Mouse (Mus musculus) right cerebral cortex, postnatal 10 days (tissue): ENCODE measurements around the gene Smyd3.

Source experiments
- DNase-seq, 2 experiments: peaks; one replicate each; pipeline ENCODE4 v3.0.0; 2021; ENCODE audit warnings: low spot score in 2 of 2

The Smyd3 gene

DNA sequence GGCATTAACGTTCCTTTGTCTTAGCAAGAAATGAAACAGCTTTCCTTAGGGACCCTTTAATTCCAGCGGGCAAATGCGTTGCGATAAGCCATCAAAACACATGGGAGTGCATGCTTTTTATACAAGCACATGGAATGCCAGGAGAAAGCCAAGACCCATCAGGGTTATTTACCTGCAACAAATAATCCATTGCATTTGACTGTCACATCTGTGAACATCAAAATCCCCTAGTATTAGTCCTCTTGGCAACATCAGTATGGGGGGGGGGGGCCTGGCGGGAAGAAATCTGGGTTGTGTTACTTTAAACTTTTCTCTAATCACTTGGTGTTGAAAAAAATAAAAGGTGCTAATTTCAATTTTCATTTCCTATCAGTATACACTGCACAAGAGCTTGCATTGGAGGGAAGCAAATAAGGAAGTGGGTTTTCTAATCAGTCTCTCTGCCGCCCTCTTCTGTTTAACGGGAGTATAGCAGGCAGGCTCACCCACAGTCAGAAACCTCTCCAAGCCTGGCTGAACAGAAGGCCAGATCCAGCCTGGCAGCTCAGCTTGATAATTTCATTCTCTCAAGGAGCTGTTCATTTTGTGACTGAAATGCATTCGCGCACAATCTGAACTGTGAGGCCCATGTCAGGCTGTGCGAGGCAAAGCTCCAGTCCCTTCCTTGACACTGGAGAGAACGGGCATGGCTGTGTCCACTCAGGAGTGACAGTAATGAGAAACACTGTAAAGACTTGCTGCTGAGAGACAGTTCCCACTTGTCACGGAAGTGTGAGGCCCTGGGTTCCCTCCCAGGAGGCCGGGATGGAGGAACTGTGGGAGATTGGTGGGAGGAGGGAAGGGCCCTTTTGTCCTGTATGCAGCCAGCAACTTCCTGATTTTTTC lies 285.8 kb downstream of the Smyd3 start:
- peak; percentile 81 to 85 for DNase-seq

DNA sequence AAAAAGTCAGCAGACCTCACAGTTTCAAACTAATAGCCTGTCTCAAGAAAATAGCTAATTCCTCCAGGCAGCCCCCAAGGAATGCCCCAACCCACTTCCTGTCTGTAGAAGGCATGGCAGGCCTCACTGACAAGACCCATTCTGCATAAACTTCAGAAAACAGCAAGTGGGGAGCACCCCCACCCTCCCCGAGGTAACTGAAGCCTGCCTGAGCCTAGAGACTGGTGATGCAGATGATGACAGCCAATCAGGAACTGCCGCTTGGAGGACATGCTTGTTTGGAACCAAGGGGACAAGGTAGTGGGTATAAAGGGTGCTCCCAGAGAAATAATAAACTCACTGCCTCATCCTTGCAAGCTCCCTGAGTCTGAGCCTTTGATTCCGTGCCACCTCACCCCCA lies 288.3 kb downstream of the Smyd3 start:
- DNase-seq = no peak

DNA sequence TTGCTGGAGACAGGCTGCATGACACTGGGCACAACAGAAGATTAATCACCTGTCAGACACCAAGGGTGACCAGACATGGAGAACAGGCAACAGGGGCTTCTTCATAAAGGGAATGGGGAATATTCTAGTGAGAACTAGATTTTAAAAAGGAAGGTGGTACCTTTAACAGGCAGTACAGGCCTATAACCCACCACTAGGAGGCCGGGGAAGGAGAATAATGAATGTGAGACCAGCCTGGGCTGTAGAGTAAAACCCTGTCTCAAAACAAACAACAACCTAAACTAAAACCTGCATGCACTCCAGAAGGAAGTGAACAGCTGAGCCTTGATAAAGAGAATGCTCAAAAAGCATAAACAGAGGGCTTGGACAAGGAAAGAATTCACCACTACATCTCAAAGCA lies 297.6 kb downstream of the Smyd3 start:
- DNase-seq = no peak

DNA sequence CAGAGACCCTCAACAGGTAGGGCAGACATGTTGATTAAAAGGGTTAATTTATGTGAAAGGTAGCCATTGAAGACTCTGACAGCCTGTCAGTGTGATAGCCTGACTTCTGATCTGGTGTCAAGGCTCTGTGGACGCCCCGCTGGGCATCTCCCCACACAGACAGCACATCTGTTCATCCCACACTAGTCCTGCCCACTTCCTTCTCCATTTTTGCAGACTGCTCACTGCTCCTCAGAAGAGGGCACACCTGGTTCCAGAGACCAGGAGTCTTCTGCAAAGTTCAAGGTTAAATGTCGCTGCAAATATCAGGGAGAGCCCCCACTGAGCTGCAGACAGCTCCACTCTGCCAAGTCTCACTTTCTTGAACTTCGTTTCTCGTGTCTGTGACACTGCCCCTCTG lies 299.8 kb downstream of the Smyd3 start:
- DNase-seq = no peak

DNA sequence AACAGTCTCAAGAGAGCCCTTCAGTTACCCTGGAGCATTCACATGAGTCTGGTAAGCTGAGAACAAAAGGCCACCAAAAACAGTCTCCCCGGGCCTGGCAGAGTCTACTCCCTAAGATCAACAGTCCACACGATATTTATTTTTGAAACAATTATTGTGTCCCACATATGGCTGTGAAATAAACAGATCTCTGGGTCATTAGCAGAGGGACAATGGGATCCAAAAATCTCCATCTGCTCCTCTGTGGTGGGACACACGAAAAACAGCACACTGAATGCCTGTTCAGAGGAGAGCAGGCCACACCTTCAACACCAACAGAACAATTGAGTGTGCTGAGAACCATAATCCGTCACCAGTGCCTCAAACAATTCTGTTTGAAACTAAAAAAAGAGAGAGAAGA lies 300.8 kb downstream of the Smyd3 start:
- no peak for DNase-seq

DNA sequence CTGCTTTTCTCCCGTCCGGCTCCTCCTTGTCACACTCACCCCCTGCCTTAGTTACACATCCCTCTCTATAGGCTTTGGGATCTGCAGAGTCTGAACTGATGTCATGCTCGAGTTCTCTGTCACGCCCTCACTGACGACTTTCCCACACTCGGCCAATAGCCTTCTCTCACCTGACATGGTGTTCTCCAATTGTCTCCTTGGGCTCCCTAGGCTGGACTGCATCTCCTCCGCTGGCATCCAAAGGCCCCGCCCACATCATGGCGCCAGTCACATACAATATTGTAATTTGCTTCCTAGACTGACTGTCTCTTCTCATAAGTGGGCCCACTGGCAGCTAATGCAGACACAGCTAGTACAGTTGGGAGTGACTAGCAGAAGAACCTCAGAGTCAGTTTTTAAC lies 304.5 kb downstream of the Smyd3 start:
- DNase-seq = no peak

DNA sequence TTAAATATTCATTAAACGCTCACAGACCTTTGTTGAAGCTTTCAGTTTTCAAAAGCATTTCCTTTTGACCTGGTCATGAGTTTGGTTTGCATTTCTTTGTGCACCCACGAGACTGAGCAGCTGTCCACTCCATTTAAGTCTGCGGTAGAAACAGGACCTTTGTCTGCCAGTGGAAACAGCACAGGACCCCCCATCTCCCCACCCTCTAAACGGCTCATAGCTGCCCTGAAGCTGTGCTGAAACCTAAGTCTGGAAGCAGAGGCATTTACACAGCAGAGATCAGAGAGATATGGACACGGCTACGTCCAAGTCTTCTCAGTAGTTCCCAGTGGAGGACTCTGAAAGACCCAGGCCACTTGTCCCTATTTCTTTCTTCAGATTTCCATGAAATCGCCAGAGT lies 305.5 kb downstream of the Smyd3 start:
- no peak for DNase-seq

DNA sequence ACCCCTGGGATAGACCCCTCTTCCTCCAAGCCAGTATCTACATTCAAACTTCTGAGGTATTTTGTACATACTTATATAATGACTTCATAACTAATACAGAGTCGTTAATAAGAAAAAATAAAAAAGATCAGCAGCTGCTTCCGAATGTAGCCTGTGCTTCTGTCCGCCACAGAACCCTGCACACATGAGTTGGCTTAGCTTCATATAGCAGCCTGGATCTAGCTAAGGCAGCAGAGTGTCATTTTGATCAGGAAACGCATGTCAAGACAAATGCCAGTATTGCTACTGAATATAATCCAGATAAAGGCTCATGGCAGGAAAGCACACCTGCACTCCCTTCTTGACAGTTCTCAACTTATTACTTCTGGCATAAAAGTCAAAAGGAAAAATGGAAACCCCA lies 306.5 kb downstream of the Smyd3 start:
- DNase-seq = no peak

DNA sequence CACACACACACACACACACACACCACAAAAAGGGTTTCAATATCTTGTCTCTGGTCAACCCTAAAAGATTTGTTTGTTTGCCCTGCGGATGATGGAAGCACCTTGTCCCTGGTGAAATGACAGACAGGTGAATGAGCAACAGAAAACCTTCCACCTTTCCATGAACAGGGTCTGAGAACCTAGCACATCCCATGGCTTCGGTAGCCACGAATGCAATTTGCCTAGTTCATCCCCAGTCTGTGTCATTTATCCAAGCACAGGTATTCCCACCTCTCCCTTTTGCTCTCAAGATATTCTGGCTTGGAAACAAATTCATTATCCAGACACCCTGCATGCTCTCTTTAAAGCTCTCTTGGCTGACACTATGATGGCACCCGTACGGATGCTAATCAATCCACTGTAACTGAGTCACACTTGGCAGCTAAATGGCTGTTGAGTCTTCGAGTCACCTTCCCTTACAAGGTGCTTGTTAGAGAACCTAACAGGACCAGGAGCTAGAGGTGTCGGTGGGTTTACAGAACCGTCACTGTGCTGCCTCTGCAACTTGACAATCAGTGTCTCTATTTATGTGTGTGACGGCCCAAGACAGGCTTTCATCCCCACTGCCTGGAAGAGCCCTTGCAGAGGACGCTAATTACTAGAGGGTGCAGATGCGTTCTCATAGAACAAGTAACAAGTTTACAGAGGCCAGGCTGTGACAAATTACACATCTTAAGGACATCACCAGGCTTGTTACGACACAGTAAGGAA lies 309.8 kb downstream of the Smyd3 start:
- no peak for DNase-seq

DNA sequence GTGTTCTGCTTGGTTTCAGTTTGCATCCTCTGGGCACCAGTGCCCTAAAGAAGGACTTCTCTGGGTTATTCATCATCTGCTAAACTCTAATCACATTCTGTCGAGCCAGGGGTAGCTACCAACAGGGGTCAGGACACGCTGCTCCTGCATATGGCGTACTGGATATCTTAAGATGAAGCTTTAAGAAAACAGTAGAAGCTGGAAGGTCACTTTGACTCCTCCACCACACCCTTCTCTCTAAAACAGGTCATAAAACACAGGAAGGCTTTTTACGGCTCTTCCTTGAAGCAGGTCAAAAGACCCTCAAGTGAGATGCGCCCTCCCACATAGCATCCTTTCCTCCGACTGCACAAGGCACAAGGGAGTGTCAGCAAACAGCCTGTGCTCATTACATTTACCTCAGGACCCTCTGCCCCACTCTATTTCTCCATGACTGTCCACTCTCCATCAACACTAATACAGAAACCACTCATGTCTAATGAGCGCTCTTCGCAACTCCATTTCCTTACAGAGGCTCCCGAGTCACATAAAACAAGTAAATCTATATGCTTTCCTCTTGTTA lies 310.6 kb downstream of the Smyd3 start:
- no peak for DNase-seq

DNA sequence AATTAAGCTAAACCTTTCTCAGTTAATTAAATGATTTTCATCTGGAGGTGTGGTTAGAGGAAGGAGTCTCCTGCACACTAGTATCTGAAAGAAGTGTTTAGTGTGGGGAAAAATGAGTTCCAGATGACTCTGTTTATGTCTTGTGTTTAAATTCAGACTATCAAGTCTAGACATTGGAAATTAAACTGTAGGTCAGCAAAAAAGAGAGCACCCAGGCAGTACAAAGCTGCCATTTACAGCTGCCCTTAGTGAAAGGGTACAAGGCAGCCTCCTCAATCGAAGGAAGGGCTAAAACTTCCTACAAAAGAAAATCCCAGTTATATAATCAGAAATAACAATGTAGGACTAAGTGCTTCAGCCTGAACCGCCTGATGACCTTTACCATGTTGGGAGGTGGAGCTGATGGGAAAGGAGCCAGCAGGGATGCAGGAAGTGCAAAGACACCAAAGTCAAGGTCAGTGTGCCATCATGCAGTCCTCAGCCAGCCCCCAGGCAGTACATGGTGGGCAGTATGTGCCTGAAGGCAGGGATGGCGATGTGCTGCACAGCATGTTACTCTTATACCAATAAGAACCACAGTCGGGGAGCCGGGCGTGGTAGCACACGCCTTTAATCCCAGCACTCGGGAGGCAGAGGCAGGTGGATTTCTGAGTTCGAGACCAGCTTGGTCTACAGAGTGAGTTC lies 319.2 kb downstream of the Smyd3 start:
- DNase-seq = no peak

DNA sequence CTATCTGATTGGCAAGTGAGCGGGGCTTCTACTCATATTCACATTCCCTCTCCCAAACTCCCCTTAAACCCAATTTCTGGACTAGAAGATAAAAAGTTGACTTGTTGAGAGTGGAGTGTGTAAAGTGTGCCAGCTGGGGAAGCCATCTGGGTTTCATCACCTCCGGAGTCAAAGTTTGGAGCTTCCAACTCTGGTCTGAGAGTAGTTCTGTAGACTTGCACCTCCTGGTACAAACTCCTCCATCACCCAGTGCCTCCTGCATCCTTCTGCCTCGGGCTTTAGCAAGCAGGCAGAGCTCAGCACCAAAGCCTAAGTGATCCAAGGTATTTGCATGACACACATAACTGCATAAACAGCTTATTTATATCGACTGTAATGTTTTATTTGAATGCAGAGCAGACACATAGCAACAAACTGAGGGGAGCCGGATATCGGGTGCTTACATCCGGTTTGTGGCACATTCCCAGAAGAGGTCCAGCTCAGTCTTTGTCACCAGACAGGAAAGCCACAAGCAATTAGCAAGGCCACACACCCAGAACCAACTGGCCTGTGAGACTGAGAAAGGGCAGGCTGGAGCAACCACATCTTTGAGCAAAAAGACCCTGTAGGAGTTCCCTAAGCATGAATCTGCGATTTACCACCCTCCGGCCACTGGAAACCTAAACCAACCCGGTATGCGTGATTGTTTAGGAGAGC lies 319.9 kb downstream of the Smyd3 start:
- no peak for DNase-seq

DNA sequence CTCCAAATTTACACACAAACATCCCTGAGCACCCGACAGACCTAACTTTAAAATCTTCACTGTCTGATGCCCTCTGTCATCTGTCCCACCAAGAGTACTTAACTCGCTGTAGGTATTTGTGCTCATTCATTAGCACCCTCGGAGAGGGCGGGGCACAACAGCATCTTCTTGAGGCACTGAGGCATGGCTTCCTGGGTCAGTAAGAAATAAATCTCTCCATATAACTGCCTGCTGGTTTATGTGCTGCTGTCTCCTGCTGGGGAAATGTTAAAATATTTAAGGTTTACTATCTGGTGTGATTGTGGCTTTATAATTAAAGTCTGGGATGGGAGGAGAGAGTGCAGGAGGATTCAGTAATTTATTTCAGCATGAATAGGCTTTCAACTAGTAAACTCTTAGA lies 320.7 kb downstream of the Smyd3 start:
- DNase-seq = no peak

DNA sequence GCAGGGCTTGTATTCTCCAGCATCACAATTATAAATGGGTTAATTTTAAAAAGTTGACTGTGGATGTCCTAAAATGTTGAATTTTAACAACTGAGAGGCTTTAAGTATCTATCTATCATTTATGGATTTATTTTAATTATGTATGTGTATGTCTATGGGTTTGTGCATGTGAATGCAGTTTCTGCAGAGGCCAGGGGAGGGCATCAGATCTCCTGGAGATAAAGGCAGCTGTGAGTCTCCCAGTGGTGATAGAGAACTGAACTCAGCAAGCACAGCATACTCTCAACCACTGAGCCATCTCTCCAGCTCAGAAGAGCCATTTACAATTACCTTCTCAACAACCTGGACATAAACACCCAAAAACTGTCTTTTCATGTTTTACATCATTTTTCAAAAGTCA lies 321.4 kb downstream of the Smyd3 start:
- DNase-seq = no peak

DNA sequence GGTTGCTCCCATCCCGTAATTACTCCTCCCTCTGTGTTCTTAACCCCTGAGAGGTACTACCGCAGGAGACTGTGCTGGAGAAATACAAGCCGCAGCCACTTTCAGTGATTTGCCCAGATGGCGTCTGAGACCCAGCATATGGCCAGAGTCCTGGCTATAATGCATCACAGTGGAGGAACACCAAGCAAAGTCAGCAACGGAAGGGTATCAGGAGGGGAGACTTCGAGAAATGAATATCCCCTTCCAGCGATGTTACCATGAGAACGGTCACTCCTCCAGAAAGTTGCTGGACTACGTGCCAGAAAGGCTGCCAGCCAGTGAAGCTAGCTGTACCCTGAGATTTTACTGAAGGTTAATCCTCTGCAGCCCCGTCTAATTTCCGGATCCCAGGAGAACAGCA lies 325.1 kb downstream of the Smyd3 start:
- DNase-seq = peak; percentile 28 to 34

DNA sequence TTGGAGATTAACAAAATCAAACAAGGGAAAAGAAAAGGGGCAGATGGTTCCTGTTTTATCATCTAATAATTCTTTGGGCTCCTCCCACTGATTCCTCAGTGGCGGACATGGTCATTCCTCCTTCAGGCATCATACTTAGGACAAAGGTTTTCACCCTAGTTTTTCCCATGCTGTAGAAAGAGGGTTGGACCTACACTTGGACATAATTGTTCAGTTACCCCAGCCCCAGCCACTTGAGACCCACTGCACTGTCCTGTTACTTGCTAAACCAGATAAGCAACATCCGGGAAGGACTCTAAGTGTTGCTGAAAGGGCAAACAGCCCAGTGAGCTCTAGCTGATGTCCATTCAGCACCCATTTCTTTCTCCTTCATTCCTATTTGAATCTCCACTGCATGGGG lies 327.0 kb downstream of the Smyd3 start:
- DNase-seq = no peak

DNA sequence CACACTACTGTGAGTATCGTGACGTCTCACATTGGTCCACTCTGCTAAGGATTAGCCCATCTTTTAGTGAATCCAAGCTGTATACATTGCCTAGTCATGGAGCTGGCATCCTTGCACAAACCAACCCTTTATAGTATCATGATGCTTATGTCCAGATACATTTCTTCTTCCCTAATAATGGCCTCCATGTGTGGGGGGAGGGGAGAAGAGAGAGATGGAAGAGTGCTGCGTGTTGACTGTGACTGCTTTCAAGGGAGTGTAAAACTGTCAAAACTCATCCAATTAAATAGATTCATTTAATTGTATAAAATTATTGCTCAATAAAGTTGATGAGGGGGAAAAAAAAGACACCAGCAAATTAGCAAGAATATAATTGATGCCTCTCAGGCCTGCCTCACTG lies 330.7 kb downstream of the Smyd3 start:
- DNase-seq = no peak

DNA sequence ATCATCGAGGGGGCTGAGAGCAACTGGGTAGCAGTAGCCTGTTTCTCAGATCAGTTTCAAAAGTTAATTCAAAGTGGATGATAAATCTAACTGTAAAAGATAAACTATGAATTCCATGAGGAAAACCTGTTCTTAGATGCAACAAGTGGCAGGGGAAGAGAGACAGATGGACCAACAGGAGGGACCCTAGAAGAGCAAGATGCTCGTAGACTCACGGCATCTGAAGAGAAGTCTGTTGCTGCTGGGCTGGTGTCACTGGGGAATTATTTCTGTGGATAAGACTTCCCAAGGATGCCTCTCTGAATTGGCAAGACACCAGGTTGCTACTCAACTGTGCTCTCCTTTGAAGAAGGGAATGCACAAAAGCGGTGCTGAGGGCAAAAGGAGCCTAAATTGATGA lies 333.2 kb downstream of the Smyd3 start:
- DNase-seq = peak; percentile 49 to 77

DNA sequence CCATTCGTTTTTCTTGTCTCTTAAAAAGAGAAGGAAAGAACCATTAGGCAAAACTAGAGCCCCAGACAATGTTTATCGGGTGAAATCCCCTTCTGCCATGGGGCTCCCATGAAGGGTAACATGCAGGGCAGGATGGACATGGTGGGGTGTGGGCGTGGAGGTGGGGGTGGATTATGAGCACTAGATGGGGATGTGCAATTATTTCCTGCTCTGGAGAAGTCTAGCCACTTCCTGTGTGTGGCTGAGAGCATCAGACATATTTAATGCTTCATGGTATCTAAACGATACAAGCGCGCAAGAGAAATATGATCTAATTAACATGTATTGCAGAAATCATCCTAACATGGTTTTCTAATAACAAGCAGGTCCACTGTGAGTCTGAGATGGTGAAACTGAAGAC lies 334.3 kb downstream of the Smyd3 start:
- DNase-seq = no peak

DNA sequence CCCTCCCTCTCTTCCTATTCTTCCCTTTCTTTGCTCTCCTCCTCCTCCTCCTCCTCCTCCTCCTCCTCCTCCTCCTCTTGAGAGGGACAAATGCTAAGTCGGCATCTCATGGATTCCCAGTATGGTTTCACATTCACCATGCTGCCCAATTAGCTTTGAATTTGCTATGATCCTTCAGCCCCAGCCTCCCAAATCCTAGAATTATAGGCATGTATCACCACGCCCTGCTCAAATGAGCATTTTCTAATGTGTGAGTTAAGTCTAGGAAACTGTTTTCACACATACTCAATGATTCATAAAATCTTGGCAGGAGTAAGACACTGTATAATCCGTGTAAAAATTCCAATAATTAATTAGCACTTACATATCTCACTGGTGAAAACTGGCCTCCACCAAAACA lies 337.3 kb downstream of the Smyd3 start:
- no peak for DNase-seq

DNA sequence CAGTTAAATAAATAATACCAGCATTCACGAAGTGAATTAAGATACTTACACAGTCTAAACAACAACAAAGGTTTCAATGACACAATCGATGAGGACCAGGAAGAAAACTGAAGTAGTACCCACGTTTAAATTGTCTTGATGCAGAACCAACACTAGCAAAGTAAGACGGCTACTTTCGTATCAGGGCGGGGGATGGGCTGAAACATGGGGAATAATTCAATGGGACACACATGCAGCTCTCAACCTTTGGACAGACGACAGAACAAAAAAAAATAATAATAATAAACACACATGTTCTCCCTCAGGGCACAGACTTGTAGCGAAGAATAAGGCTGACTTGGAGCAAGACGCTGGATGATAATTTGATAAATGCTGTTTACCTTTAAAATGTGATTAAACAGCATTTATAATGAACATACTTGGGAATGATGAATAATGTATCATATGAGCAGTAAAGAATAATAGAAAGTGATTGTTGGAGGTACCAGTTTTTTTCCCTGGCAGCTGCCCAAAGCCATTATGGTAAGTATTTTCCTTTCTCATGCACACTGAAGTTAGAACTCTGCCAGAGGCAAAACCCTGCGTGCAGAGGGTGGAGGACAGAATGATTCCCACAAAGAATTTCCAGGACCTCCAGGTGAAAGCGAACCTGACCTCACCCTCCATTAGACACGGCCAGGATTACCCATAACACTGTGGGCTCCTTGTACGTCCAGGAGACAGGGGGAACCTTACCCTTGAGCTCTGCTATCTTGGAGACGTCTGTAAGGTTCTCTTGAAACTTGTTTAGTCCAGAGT lies 340.8 kb downstream of the Smyd3 start:
- no peak for DNase-seq
